Mouse (Mus musculus) brain, embryonic 14.5 days (tissue): Measurements from ENCODE around the gene Zfp385b.

Source experiments
- CTCF ChIP-seq: fragments of 200-500 bp; IDR thresholded peaks from 2 replicates; pipeline ENCODE4 v1.5.1; 2012; ENCODE audit warnings: inconsistent platforms, mild to moderate bottlenecking, moderate library complexity, borderline replicate concordance; ENCODE audit not compliant: insufficient read depth, insufficient read length; ENCODE audit errors: extremely low read depth
- POLR2A ChIP-seq: fragments of 200-500 bp; IDR thresholded peaks from 2 replicates; pipeline ENCODE4 v1.6.1; 2012; ENCODE audit warnings: mild to moderate bottlenecking, inconsistent platforms, borderline replicate concordance; ENCODE audit not compliant: poor library complexity, insufficient read depth, insufficient read length, severe bottlenecking; ENCODE audit errors: extremely low read depth

DNA sequence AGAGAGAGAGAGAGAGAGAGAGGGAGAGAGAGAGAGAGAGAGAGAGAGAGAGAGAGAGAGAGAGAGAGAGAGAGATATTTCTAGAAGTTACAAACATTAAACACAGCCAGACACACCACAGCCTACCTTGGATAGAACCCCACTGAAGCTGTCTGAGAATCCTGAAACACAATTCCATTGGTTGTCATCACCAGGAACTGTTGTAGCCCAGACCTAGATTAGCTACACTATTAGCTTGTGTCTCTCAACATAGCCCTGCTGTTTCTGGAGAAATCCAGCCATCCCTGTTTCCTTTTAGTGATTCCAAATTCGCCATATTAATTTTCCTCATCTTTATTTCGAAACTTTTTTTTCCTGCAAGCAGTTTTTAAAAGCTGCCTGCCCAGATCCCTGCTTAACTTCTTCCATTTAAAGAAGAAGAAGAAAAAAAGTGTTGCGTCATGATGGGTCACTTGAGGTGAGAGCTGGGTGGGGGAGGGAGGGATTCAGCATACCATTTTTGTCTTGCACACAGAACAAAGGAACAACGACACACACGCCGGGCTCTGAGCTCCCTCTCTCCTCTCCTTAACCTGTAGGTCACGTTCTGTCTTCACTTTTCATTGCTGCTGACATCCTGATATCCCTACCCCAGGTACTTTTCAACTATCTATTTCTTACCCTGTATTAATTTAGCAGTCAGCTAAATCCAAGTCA lies 6.8 kb upstream of the Zfp385b start:
- TF ChIP-seq CTCF, result no peak
- no peak for TF ChIP-seq POLR2A
